Mouse (Mus musculus): ENCODE measurements at regions not wholly inside any gene's neighbourhood (a gene's known extent, or its start where the extent isn't known, plus 50 kb on each side); places are given as distances from the start of the nearest gene placed in this dataset.

DNA sequence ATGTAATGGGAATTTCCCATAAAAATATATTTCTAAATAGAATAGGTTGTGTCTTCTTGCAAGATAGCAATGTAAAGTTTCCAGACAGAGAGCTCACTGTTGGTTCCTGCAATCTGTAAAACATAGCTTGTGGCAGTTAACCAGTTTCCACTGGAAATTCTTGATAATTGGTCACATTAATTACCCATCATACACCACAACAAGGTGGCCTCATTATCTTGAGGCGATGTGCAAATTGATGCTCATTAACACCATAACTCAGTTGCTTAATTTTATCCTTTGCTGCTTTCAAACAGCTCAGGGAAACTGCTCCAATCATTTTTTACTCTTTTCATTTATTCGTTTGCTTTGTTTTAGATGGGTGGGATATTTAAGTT is 176.8 kb upstream of the Frg1 start:
- TF ChIP-seq CTCF (IDR thresholded peaks at IDR 0.05; ENCODE audit: low read depth) (no peak), EP300 (IDR thresholded peaks at IDR 0.05; ENCODE audit: low read depth) (no peak)

Data from liver, postnatal 0 days (tissue).